Mouse (Mus musculus): ENCODE results near the gene Kcnma1.

Kcnma1 gene

GRCm38 (mm10) chr14:23266554-23267309 is 747.6 kb downstream of the Kcnma1 start:
- DNase-seq (ENCODE audit: low read depth): no peak

GRCm38 (mm10) chr14:23253154-23253553 is 761.1 kb downstream of the Kcnma1 start:
- no peak for DNase-seq (ENCODE audit: low read depth)

- DNase-seq (ENCODE audit: low read depth): no peak
These were observed 769.8 kb downstream of the Kcnma1 start for GRCm38 (mm10) chr14:23244446-23244845.

- peak; percentile 25 for DNase-seq (ENCODE audit: low read depth)
These were observed 770.4 kb downstream of the Kcnma1 start for GRCm38 (mm10) chr14:23243857-23244256.
